Mouse (Mus musculus) left cerebral cortex, postnatal 36 days (tissue): ENCODE results near the gene Neurl1a. TPM values are rescaled to one million over a fixed set of nuclear protein-coding genes. Genes with fewer than 3 reads are reported as not detected.

ENCODE experiments used
- DNase-seq, 2 experiments: peaks; one replicate each; pipeline ENCODE4 v3.0.0; 2021 to 2022; ENCODE audit warnings: low spot score in 2 of 2, mixed read lengths in 1 of 2
- intact Hi-C: fragments of 180-260 bp; cut with DNase I; formaldehyde crosslinking; loops from one replicate; pipeline ENCODE4 v1.15.1; 2025
- total RNA-seq, 2 experiments: library from RNA; stranded (reverse); gene quantifications; 2 replicates each; pipeline ENCODE4 v1.2.3; 2021

Neurl1a gene
- total RNA-seq, 2 experiments from 2014 or later, result 201 to 207 TPM

DNA sequence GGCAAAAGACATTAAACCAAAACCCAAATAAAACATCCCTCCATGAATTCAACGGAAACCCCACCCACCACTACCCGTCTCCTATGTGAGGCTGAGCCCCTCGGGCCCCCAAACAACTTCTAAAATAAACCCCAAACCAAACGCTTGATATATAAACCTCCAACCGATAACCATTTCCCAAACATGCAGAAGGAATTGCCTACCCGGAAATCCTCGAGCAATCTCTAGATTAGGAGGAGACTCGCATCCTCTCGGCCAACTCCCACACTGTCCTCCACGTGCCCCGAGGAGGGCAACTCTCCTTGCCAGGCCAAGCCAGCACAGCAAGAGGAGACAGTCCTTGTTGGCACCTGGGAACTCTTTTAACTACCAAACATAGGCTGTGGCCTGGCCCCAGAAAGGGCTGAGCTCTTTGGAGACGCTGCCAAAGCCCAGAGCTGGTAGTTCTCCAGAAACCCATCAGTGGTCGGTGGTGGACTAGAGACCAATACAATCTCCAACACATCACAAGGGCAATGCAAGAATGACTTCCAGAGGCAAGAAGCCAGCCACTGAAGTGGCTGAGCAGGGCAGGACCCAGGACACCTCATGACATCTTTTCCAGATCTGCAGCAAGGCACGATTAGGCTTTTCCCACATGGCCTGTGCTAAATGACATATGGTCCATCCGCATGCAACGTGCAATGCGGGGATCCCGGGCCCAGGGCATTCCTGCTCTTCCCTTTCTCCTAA is 87.6 kb downstream of the Neurl1a start:
- intact Hi-C loops, result no loop called here
- DNase-seq, result no peak

DNA sequence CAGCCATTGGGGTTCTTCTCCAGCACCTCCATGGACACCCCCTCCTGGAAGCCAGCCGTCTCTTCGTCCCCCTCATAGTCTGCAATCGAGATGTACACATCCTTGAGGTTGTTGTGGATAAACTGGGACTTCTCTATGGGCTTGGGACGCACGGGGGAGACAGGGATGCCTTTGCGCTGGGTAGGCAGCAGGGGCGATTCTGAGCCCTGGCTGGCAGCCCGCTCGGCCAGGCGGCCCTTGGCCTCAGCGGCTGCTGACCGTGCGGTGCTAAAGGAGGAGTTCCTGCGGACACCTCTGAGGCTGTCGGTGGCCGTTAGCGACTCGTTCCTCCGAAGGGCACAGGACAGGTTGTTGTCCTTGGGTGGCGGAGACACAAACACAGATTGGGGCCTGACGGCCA is 88.4 kb downstream of the Neurl1a start:
- DNase-seq, result no peak
- intact Hi-C loops, result no loop called here

GRCm38 (mm10) chr19:47269729-47270128 is 91.1 kb downstream of the Neurl1a start:
- DNase-seq, result no peak
- intact Hi-C loops, result no loop called here

DNA sequence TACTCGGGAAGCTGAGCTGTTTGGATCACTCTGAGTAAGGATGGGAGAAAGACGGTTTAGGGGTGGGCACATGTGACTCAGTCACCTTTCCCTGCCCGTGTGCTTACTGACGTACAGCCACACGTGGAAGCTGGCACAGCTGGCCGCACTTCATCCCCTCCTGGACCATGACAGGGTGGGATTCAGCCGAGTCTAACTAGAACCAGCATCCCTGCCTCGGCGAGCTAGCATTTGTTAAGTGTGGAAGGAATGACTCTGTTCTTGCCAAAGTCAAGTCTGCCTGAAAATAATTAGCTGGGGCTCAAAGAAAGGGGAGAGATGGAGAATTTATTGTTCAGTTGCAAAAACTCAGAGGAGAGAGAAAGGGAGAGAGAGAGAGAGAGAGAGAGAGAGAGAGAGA is 91.9 kb downstream of the Neurl1a start:
- intact Hi-C loops, result no loop called here
- no peak for DNase-seq

GRCm38 (mm10) chr19:47276730-47277129 is 98.1 kb downstream of the Neurl1a start:
- DNase-seq, result peak; percentile 62 to 75
- intact Hi-C loops, result no loop called here

GRCm38 (mm10) chr19:47279372-47279771 is 100.8 kb downstream of the Neurl1a start:
- intact Hi-C loops, result no loop called here
- DNase-seq, result no peak

- DNase-seq, result peak; percentile 84 to 86
- intact Hi-C loops, result no loop called here
Measured at GRCm38 (mm10) chr19:47279788-47280532, 101.3 kb downstream of the Neurl1a start.

GRCm38 (mm10) chr19:47280894-47281293 is 102.3 kb downstream of the Neurl1a start:
- intact Hi-C loops, result no loop called here
- DNase-seq, result no peak

DNA sequence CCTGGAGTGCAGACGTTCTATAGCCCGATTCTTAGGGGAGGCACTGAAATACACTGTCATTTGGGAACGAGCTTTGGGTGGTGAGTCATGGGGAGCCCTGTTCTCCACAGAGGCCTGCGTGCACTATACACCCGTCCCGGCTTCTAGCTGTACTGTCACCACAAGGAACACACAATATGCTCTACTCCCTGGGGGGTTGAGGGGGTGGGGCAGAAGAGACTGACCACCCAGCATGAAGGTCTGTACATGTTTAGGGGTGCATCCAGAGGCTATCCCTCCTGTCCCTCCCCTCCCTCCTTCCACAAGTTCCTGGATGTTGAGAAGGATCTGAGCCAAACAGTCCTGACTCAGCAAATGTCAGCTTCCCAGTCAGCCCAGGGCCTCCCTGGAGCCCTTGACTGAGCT is 103.4 kb downstream of the Neurl1a start:
- DNase-seq, result no peak
- intact Hi-C loops, result no loop called here

GRCm38 (mm10) chr19:47282688-47283215 is 104.1 kb downstream of the Neurl1a start:
- intact Hi-C loops, result no loop called here
- DNase-seq, result no peak

DNA sequence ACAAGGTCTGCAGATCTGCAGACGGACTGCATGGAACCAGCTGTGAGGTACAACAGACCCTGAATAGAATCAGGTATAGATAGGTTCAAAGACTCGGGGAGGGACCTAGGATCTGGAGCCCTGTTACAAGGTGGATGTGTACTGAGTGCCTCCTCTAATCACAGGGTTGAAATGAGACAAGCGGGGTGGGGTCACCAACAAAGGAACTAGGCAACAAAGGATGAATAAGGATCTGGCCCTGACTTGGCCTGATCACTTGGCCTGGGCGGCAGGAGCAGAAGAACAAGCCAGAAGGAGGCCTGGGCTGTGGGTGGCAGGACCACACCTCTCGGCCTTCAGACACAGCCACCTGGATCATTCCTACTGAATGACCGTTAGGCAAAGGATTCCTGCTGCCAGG is 107.0 kb downstream of the Neurl1a start:
- DNase-seq, result no peak
- intact Hi-C loops, result no loop called here

- intact Hi-C loops, result no loop called here
- DNase-seq, result no peak
Measured at GRCm38 (mm10) chr19:47286886-47287450, 108.3 kb downstream of the Neurl1a start.

GRCm38 (mm10) chr19:47291307-47292080 is 112.9 kb downstream of the Neurl1a start:
- no peak for DNase-seq
- intact Hi-C loops, result no loop called here

DNA sequence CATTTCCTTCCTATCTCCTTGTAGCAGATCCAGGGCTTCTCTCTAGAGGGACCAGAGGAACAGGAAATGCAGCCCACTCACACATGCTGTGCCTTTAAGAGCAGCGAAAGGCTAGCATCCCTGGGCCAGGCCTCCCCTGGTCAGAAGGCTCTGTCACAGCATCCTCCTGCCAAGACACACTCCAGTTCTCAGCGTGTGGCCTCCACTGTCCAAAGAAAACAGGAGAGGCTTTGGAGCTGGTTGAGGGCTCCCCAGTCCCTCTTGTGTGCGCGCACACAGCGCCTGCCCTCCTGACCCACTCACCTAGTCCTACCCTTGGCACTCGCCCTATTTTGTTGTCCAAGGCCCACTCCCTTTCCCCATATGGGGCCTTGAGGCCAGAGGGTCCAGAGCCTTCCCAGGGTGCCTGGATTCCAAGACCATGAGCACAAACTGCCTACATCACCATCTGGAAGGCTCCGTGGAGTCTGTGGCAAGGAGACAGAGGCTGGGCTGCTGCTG is 113.9 kb downstream of the Neurl1a start:
- intact Hi-C loops, result no loop called here
- DNase-seq, result no peak

DNA sequence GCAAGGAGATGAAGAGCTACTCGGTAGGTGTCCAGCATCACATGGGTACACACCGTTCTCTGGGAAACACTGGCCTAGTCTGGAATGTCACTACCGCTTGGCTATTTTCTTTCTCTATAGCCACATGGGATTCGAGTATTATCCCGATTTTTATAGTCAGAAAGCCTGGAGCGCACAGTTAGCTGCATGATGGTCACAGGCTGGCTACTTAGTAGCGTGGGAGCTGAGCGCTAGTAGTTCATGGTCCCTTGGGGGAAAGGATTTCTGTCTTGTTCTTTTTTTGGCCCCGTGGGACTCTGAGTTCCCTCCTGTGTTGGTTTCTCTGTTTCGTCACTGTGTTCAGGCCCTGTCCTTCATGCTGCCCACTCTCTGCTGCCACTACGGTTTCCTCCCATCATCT is 119.5 kb downstream of the Neurl1a start:
- no peak for DNase-seq
- intact Hi-C loops, result no loop called here

GRCm38 (mm10) chr19:47301303-47302190 is 122.9 kb downstream of the Neurl1a start:
- DNase-seq, result no peak
- intact Hi-C loops, result no loop called here

DNA sequence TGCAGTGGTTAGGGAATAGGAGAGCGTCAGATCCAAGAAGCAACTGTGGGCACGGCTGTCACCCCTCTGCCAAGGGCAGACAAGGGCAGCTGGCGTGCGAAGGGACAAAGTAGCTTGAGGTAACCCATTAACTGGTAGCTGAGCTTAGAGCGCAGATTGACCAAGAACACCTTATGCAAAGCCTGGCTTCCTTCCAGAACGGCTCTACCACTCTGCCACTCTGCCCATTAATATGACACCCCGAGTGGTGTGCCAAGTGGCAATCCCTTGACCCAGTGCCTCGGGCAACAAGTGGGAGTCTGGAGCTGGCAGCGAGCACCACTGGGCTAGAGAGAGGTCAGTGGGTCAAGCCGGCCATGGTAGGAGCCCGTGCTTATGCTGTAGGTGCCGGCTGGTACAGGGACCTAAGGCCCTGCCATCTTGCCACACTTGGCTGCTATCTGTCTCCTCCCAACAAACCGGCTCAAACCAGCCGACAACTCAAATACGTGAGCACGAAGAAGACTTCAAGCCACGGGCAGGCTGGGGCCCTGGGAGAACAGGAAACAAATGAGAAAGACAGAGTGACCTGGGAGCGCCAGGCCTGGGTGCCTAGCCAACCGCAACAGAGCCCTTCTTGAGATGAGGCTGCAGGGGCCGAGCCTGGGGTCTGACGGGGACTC is 123.7 kb downstream of the Neurl1a start:
- intact Hi-C loops, result no loop called here
- DNase-seq, result no peak

GRCm38 (mm10) chr19:47303128-47303527 is 124.5 kb downstream of the Neurl1a start:
- intact Hi-C loops, result no loop called here
- DNase-seq, result no peak
